Mouse (Mus musculus): Measurements from ENCODE around the gene Acy3. TPM values are rescaled to one million over a fixed set of nuclear protein-coding genes. Genes with fewer than 3 reads are reported as not detected.
"Not testable (repeated sequence)": the region's sequence is repeated elsewhere in the genome, so short reads cannot be mapped to it uniquely, and the experiment has no call there.

Acy3 gene
- polyA plus RNA-seq, 1 experiment from 2014 or later = 1.6 TPM

DNA sequence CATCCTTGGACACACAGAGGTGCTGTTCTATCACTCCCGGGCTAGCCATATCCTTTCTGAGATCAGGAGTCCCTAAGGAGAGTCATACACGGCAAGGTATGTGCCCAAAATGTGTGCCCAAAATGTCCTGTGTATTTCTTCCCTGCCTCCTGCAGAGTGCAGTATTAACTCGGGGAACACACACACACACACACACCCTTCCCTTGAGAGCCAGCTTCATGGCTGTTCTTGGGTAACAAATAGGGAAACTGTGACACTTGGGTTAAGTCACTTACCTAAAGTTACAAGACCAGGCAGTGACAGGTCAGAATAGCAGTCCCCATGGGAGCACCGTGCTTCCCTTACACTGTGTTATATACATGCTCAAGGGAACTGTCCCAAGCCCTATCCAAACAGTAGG is 22.3 kb upstream of the Acy3 start:
- Histone ChIP-seq H3K9me3 (ENCODE audit: control insufficient read depth, low read length) (no peaks in the 10 kb centered on the region), H3K36me3 (ENCODE audit: control insufficient read depth, insufficient read depth, low read length) (no peaks in the 10 kb centered on the region), H3K4me1 (ENCODE audit: control insufficient read depth, insufficient read depth, low read length) (no peaks in the 10 kb centered on the region), H3K27me3 (ENCODE audit: control insufficient read depth, insufficient read depth, low read length) (no peaks in the 10 kb centered on the region), H3K4me3 (ENCODE audit: low read depth, low read length) (no peak overlapping the region), H3K9ac (ENCODE audit: low read length) (no peak overlapping the region), H3K27ac (ENCODE audit: low read depth, low read length) (no peak overlapping the region), H3K4me2 (no peak overlapping the region)
- ATAC-seq (ENCODE audit: low FRiP score) (no peak), DNase-seq (ENCODE audit: low spot score, missing footprints) (no peak)
- WGBS = 78% methylated on average over 4 of the region's 4 CpGs

GRCm38 (mm10) chr19:3966330-3967075 is 19.9 kb upstream of the Acy3 start:
- H3K4me3 ChIP-seq (ENCODE audit: low read depth, low read length) = no peak overlapping the region
- DNase-seq (ENCODE audit: low spot score, missing footprints) (peak; percentile 70), ATAC-seq (ENCODE audit: low FRiP score) (no peak)
- no peaks in the 10 kb centered on the region for H3K36me3 ChIP-seq (ENCODE audit: control insufficient read depth, insufficient read depth, low read length)
- H3K27me3 ChIP-seq (ENCODE audit: control insufficient read depth, insufficient read depth, low read length) = no peaks in the 10 kb centered on the region
- H3K4me2 ChIP-seq = no peak overlapping the region
- no peaks in the 10 kb centered on the region for H3K4me1 ChIP-seq (ENCODE audit: control insufficient read depth, insufficient read depth, low read length)
- WGBS = 70% methylated on average over 11 of the region's 11 CpGs
- no peaks in the 10 kb centered on the region for H3K9me3 ChIP-seq (ENCODE audit: control insufficient read depth, low read length)
- H3K9ac ChIP-seq (ENCODE audit: low read length) = no peak overlapping the region
- no peak overlapping the region for H3K27ac ChIP-seq (ENCODE audit: low read depth, low read length)

DNA sequence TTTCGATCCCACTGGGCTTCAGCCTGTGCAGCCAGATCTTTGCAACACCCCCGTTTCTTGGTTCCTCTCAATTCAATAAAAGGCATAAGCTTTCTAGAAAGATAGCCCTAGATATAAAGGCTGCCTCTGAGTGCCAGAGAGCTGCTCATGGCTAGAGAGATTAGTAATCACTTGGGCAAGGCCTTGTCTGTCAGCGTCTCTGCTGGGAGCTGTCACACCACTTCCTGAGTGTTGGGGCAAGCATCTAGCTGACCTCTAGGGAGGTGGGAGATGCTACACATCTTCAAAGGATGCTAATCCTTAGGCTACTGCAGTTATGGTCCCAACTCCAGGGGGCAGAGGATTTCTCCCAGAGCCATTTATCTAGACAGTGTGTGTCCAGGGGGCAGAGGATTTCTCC is 19.1 kb upstream of the Acy3 start:
- H3K4me3 ChIP-seq (ENCODE audit: low read depth, low read length) = no peak overlapping the region
- no peaks in the 10 kb centered on the region for H3K27me3 ChIP-seq (ENCODE audit: control insufficient read depth, insufficient read depth, low read length)

GRCm38 (mm10) chr19:3972229-3972628 is 14.1 kb upstream of the Acy3 start, which contains the start of gene Aldh3b2:
TSS of gene Aldh3b2 (plus strand) at chr19:3972328.
- WGBS = 59% methylated on average over 9 of the region's 9 CpGs
- H3K36me3 ChIP-seq (ENCODE audit: control insufficient read depth, insufficient read depth, low read length) = no peaks in the 10 kb centered on the region
- ATAC-seq (ENCODE audit: low FRiP score) = no peak

More for the DNA sequence above, 19.1 kb upstream of the Acy3 start:
- Histone ChIP-seq H3K4me1 (ENCODE audit: control insufficient read depth, insufficient read depth, low read length) (no peaks in the 10 kb centered on the region), H3K9ac (ENCODE audit: low read length) (no peak overlapping the region), H3K36me3 (ENCODE audit: control insufficient read depth, insufficient read depth, low read length) (no peaks in the 10 kb centered on the region), H3K4me2 (no peak overlapping the region), H3K27ac (ENCODE audit: low read depth, low read length) (no peak overlapping the region), H3K9me3 (ENCODE audit: control insufficient read depth, low read length) (no peaks in the 10 kb centered on the region)
- DNase-seq (ENCODE audit: low spot score, missing footprints) = peak; percentile 17
- WGBS = 67% methylated on average over 3 of the region's 3 CpGs
- ATAC-seq (ENCODE audit: low FRiP score) = no peak

DNA sequence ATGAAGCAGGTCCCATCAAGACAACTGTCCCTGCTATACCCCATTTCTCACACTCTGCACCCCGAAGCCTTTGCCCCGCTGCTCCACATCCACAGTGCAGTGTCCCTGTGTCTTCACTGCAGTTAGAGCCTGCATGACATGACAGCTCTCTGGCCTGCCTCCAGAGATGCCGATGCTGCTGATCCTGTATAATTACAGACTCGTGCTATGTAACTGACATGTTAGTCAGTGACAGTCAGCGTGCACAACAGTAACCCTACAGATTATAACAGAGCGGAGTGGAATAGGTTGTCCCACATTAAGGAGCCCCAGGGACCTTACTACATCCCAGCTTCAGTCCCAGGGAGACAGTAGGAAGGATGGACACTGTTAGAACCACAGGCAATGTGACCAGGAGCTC is 11.8 kb upstream of the Acy3 start:
- H3K9me3 ChIP-seq (ENCODE audit: control insufficient read depth, low read length); H3K27me3 ChIP-seq (ENCODE audit: control insufficient read depth, insufficient read depth, low read length); ATAC-seq (ENCODE audit: low FRiP score); H3K4me2 ChIP-seq; H3K4me1 ChIP-seq (ENCODE audit: control insufficient read depth, insufficient read depth, low read length); H3K36me3 ChIP-seq (ENCODE audit: control insufficient read depth, insufficient read depth, low read length); H3K9ac ChIP-seq (ENCODE audit: low read length); H3K4me3 ChIP-seq (ENCODE audit: low read depth, low read length); H3K27ac ChIP-seq (ENCODE audit: low read depth, low read length): not testable (repeated sequence)
- peak; percentile 66 for DNase-seq (ENCODE audit: low spot score, missing footprints)
- WGBS = 87% methylated on average over 6 of the region's 6 CpGs

More at GRCm38 (mm10) chr19:3972229-3972628, 14.1 kb upstream of the Acy3 start, which contains the start of gene Aldh3b2:
- Histone ChIP-seq H3K9me3 (ENCODE audit: control insufficient read depth, low read length) (no peaks in the 10 kb centered on the region), H3K4me2 (no peak within 1 kb of the TSS), H3K4me1 (ENCODE audit: control insufficient read depth, insufficient read depth, low read length) (no peaks in the 10 kb centered on the region), H3K27me3 (ENCODE audit: control insufficient read depth, insufficient read depth, low read length) (no peaks in the 10 kb centered on the region), H3K4me3 (ENCODE audit: low read depth, low read length) (no peak within 1 kb of the TSS), H3K9ac (ENCODE audit: low read length) (no peak within 1 kb of the TSS), H3K27ac (ENCODE audit: low read depth, low read length) (no peak within 1 kb of the TSS)
- DNase-seq (ENCODE audit: low spot score, missing footprints) = no peak

- ATAC-seq (ENCODE audit: low FRiP score) (no peak), DNase-seq (ENCODE audit: low spot score, missing footprints) (no peak)
- no peaks in the 10 kb centered on the region for H3K9me3 ChIP-seq (ENCODE audit: control insufficient read depth, low read length)
- H3K4me2 ChIP-seq = no peak overlapping the region
- H3K4me1 ChIP-seq (ENCODE audit: control insufficient read depth, insufficient read depth, low read length) = no peaks in the 10 kb centered on the region
- H3K9ac ChIP-seq (ENCODE audit: low read length) = no peak overlapping the region
- H3K27ac ChIP-seq (ENCODE audit: low read depth, low read length) = no peak overlapping the region
- 77% methylated on average over 2 of the region's 2 CpGs for WGBS
- no peaks in the 10 kb centered on the region for H3K27me3 ChIP-seq (ENCODE audit: control insufficient read depth, insufficient read depth, low read length)
- H3K4me3 ChIP-seq (ENCODE audit: low read depth, low read length) = no peak overlapping the region
- H3K36me3 ChIP-seq (ENCODE audit: control insufficient read depth, insufficient read depth, low read length) = no peaks in the 10 kb centered on the region
Measured at GRCm38 (mm10) chr19:3975866-3976265, 10.5 kb upstream of the Acy3 start.

- Histone ChIP-seq H3K27ac (ENCODE audit: low read depth, low read length) (no peak overlapping the region), H3K9ac (ENCODE audit: low read length) (no peak overlapping the region), H3K9me3 (ENCODE audit: control insufficient read depth, low read length) (no peaks in the 10 kb centered on the region), H3K4me2 (no peak overlapping the region), H3K27me3 (ENCODE audit: control insufficient read depth, insufficient read depth, low read length) (no peaks in the 10 kb centered on the region), H3K36me3 (ENCODE audit: control insufficient read depth, insufficient read depth, low read length) (no peaks in the 10 kb centered on the region), H3K4me1 (ENCODE audit: control insufficient read depth, insufficient read depth, low read length) (peaks cover 13% of the 10 kb centered on the region), H3K4me3 (ENCODE audit: low read depth, low read length) (no peak overlapping the region)
- peak; percentile 97 for DNase-seq (ENCODE audit: low spot score, missing footprints)
- peak; percentile 62 for ATAC-seq (ENCODE audit: low FRiP score)
- 14% methylated on average over 4 of the region's 4 CpGs for WGBS
Measured at GRCm38 (mm10) chr19:3980309-3980708, 6.1 kb upstream of the Acy3 start.

DNA sequence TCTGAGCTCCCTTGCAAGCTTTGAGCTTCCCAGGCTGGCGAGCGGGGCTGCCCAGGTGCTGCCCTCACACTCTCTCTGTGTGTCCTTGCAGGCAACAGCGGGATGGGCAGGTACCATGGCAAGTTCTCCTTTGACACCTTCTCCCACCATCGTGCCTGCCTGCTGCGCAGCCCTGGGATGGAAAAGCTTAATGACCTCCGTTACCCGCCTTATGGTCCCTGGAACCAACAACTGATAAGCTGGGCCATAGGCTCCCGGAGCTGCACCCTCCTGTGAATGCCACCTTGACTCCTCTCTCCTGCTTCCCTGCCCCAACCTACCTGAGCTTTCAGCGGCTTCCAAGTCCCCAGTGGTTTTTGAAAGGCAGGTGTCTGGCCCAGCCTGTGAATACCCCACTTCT is 5.5 kb upstream of the Acy3 start:
- H3K4me3 ChIP-seq (ENCODE audit: low read depth, low read length) = no peak overlapping the region
- H3K4me1 ChIP-seq (ENCODE audit: control insufficient read depth, insufficient read depth, low read length) = peaks cover 15% of the 10 kb centered on the region
- no peaks in the 10 kb centered on the region for H3K36me3 ChIP-seq (ENCODE audit: control insufficient read depth, insufficient read depth, low read length)
- H3K9me3 ChIP-seq (ENCODE audit: control insufficient read depth, low read length) = no peaks in the 10 kb centered on the region
- no peak overlapping the region for H3K4me2 ChIP-seq
- ATAC-seq (ENCODE audit: low FRiP score) (no peak), DNase-seq (ENCODE audit: low spot score, missing footprints) (no peak)
- no peaks in the 10 kb centered on the region for H3K27me3 ChIP-seq (ENCODE audit: control insufficient read depth, insufficient read depth, low read length)
- H3K27ac ChIP-seq (ENCODE audit: low read depth, low read length) = no peak overlapping the region
- 74% methylated on average over 9 of the region's 9 CpGs for WGBS
- no peak overlapping the region for H3K9ac ChIP-seq (ENCODE audit: low read length)

- no peaks in the 10 kb centered on the region for H3K36me3 ChIP-seq (ENCODE audit: control insufficient read depth, insufficient read depth, low read length)
- H3K27me3 ChIP-seq (ENCODE audit: control insufficient read depth, insufficient read depth, low read length) = no peaks in the 10 kb centered on the region
- H3K4me3 ChIP-seq (ENCODE audit: low read depth, low read length) = no peak overlapping the region
- ATAC-seq (ENCODE audit: low FRiP score) (no peak), DNase-seq (ENCODE audit: low spot score, missing footprints) (peak; percentile 88)
- H3K4me1 ChIP-seq (ENCODE audit: control insufficient read depth, insufficient read depth, low read length) = peaks cover 15% of the 10 kb centered on the region
- no peak overlapping the region for H3K27ac ChIP-seq (ENCODE audit: low read depth, low read length)
- H3K4me2 ChIP-seq = no peak overlapping the region
- peaks cover under 1% of the 10 kb centered on the region; the same call in 1 of the 2 replicates for H3K9me3 ChIP-seq (ENCODE audit: control insufficient read depth, low read length)
- H3K9ac ChIP-seq (ENCODE audit: low read length) = no peak overlapping the region
- WGBS = 33% methylated on average over 9 of the region's 9 CpGs
Measured at GRCm38 (mm10) chr19:3983527-3984200, 2.7 kb upstream of the Acy3 start.
